Mouse (Mus musculus) E14TG2a.4 (cell line): Measurements from ENCODE around the gene Slc2a4.

Experiments used
- CTCF ChIP-seq: conservative IDR thresholded peaks from 2 replicates; pipeline ENCODE4 v1.5.1; 2014; ENCODE audit warnings: low read length
- NANOG ChIP-seq: IDR thresholded peaks from 2 replicates; pipeline ENCODE4 v1.6.1; 2014; ENCODE audit warnings: borderline replicate concordance, low read length, mixed read lengths
- POU5F1 ChIP-seq: IDR thresholded peaks from 2 replicates; pipeline ENCODE4 v1.6.1; 2014; ENCODE audit warnings: low read length, borderline replicate concordance

- TF ChIP-seq CTCF (no peak), POU5F1 (no peak), NANOG (no peak)
These were observed 44.4 kb upstream of the Slc2a4 start for GRCm38 (mm10) chr11:69992396-69992795.
